Mouse (Mus musculus) erythroid progenitor cell, adult 5-6 weeks (primary cell): Measurements from ENCODE around the gene Tsen2. TPM values are rescaled to one million over a fixed set of nuclear protein-coding genes. Genes with fewer than 3 reads are reported as not detected.

Experiments
- ATAC-seq: replicated peaks from 2 replicates; pipeline ENCODE4 v1.8.0; 2016; ENCODE audit warnings: moderate number of reproducible peaks, mild to moderate bottlenecking, moderate TSS enrichment, inconsistent platforms; ENCODE audit not compliant: poor library complexity, low FRiP score, severe bottlenecking
- total RNA-seq, 2 experiments: library from RNA; stranded (forward) in 1 of 2; stranded (reverse) in 1 of 2; fragments of 150-400 nt in 1 of 2; fragments of 186-747, 209-891 nt in 1 of 2; gene quantifications; 2 replicates each; pipeline versions ENCODE4 v1.2.3 to v1.2.4; 2015 to 2017; ENCODE audit warnings: low replicate concordance in 2 of 2

Gene Tsen2
- total RNA-seq (2015; ENCODE audit: low replicate concordance): 2.1 TPM in 1 of 2 replicates, not detected in the other
- 1.7 and 6.5 TPM in 2 replicates for total RNA-seq (2017; ENCODE audit: low replicate concordance)

GRCm38 (mm10) chr6:115544442-115544970, at the start of gene Tsen2:
Gene Tsen2, plus strand, starts transcription at chr6:115544664.
- peak; percentile 83 for ATAC-seq

GRCm38 (mm10) chr6:115499540-115499939, 44.9 kb upstream of the Tsen2 start:
- ATAC-seq: 0 out of 2 replicates have a peak, but pooled peaks have one; percentile 11

- ATAC-seq: no peak
Measured at GRCm38 (mm10) chr6:115500234-115500633, 44.2 kb upstream of the Tsen2 start.

GRCm38 (mm10) chr6:115501131-115501530, 43.3 kb upstream of the Tsen2 start:
- ATAC-seq: no peak

- ATAC-seq: no peak
Measured at GRCm38 (mm10) chr6:115503038-115503437, 41.4 kb upstream of the Tsen2 start.

GRCm38 (mm10) chr6:115503549-115504159, 40.8 kb upstream of the Tsen2 start:
- no peak for ATAC-seq

DNA sequence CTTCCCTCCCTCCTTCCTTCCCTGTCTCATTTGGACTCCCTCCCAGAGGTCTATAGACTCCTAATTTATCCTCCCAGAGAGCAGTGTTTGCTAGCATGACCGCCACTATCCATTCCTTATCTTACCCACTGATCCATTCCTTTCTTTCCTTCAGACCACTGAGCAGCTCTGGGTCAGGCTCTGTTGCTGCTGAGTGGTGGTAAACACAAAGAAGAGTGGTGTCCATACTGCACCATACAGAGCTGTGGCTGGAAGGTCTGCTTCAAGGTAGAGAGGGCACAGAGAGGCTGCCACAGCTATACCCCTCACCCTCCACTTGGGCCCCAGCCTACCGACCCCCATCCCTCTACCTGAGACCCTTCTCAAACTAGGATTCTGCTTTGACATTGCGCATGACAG, 40.3 kb upstream of the Tsen2 start:
- no peak for ATAC-seq

GRCm38 (mm10) chr6:115504915-115505314, 39.5 kb upstream of the Tsen2 start:
- ATAC-seq: no peak

DNA sequence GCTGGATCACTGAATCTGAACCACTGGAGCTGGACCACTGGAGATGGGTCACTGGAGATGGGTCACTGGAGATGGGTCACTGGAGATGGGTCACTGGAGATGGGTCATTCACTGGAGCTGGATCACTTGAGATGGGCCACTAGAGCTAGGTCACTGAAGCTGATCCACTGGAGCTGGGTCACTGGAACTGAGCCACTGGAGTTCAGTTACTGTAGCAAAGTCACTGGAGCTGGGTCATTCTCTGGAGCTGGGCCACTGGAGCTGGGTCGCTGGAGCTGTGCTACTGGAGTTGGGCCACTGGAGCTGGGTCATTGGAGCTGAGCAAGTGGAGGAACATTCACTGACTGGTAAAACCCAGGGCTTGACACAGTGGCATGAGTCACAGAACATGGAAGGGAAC, 38.0 kb upstream of the Tsen2 start:
- no peak for ATAC-seq

DNA sequence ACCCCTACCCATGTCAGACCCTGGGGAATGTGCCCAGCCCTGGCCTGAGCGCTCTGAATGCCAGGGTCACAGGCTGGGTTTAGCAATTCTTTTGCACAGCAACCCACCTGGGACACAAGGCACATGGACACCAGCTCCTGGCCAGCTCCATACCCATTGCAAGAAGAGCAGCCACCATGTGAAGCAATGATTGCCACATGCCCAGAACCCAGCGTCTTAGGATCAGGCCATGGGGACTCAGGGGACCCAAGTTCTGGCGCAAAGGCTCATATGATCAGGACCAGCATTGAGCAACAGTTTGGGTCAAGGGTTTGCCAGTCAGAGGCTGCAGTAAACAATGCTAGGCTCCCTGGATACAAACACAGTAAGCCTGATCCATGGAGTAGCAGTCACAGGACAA, 33.0 kb upstream of the Tsen2 start:
- ATAC-seq: no peak

- ATAC-seq: no peak
Measured at GRCm38 (mm10) chr6:115513207-115513606, 31.3 kb upstream of the Tsen2 start.

DNA sequence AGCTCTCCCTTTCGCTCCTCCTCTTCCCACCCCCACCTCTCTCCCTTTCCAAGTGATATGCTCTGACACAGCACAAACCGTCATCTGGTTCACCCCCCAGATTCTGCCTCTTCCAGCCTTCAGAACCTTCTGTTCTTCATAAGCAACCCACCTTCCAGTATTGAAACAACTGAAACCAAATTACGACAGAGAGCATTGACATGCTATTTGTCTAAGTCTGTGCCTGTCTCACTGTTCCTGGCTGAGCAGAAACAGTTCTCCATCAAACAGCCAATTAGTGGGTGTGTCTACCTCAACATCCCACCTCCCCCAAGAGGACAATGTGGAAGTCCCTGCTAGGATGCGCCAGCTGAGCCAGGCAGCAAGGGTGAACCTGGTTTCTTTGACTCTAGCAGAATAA, 26.6 kb upstream of the Tsen2 start:
- no peak for ATAC-seq

- no peak for ATAC-seq
Measured at GRCm38 (mm10) chr6:115518352-115518751, 26.1 kb upstream of the Tsen2 start.

- ATAC-seq: no peak
Measured at GRCm38 (mm10) chr6:115519275-115519699, 25.2 kb upstream of the Tsen2 start.

GRCm38 (mm10) chr6:115521923-115522322, 22.5 kb upstream of the Tsen2 start:
- no peak for ATAC-seq

- ATAC-seq: no peak
Measured at GRCm38 (mm10) chr6:115522691-115523146, 21.7 kb upstream of the Tsen2 start.

DNA sequence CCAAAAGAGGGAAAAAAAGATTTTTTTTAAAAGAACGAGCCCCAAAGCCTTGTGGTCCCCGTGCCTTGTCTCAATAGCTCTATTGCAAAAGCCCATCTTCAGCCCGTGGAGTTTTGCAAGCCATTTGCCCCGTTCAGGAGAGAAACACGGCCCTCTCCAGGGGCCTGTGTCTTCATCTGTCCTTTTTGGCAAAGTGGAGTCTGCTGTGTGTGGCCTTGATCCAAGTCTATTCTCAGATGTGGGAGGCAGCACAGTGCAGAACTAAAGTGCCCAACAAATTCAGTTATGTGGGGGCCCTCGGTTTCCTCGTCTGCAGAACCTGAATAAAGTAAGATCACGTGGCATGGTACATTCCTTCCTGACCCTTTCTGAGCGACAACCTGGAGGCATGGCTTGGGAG, 21.3 kb upstream of the Tsen2 start:
- ATAC-seq: no peak

DNA sequence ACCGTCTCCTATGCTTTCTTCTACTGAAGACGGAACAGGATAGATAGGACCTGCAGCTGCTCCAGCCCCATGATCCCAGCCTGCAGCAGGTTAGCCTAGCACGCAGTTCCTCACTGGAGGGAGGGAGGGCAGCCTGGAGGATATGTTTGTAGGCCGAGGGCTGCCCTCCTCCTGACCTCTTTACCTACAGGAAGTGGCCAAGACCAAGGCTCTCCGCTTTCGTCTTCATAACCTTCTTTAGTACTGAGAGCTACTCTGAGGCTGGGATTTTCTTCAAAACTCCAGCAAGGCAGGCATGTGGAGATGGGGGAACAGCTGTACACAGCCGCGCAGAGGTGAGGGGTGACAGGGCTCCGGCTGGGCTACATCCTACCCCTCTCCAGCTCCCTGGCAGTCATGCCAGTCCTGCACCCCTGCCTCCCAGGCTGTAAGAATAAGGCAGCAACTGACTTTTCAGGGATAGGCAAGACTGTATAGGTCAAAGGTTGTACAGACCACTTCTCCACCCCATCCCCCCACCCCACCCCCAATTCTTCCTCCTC, 19.9 kb upstream of the Tsen2 start:
- no peak for ATAC-seq

GRCm38 (mm10) chr6:115527418-115527817, 17.0 kb upstream of the Tsen2 start:
- ATAC-seq: no peak

DNA sequence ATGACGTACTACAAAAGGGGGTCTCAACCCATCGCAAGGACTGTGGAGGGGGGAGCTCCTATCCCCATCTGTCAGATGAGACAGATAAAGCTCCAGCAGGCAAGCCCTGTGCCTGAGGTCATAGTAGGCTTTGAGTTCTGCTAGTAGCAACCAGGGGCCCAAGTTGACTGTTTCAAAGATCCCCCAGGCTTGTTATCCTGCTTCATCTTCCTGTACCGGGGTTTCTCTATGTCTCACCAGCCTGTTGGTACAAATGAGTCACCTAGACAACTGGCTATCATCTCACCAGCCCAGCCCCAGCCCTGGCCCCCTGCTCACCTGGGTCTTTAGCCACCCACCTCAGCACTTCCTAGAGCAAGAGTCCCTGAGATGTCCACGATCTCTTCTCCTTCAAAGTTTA, 16.1 kb upstream of the Tsen2 start:
- ATAC-seq: no peak

GRCm38 (mm10) chr6:115534617-115535016, 9.8 kb upstream of the Tsen2 start:
- no peak for ATAC-seq
